Mouse (Mus musculus) cerebellum, postnatal 25 days (tissue): ENCODE measurements at regions not wholly inside any gene's neighbourhood (a gene's known extent, or its start where the extent isn't known, plus 50 kb on each side); places are given as distances from the start of the nearest gene placed in this dataset.

Experiments
- DNase-seq, 2 experiments: peaks; one replicate each; pipeline ENCODE4 v3.0.0; 2021; ENCODE audit warnings: mixed read lengths in 2 of 2

- no peak for DNase-seq
Observed at GRCm38 (mm10) chr15:59138393-59139107, 249.5 kb downstream of the Gm49356 start.

GRCm38 (mm10) chr15:59141621-59142020, 252.5 kb downstream of the Gm49356 start:
- no peak for DNase-seq

GRCm38 (mm10) chr15:59142481-59142880, 253.4 kb downstream of the Gm49356 start:
- no peak for DNase-seq

GRCm38 (mm10) chr15:59143891-59144290, 254.8 kb downstream of the Gm49356 start:
- DNase-seq = no peak

GRCm38 (mm10) chr15:59145679-59146078, 256.6 kb downstream of the Gm49356 start:
- no peak for DNase-seq

GRCm38 (mm10) chr15:59146111-59146510, 257.0 kb downstream of the Gm49356 start:
- no peak for DNase-seq

GRCm38 (mm10) chr15:59146586-59147085, 257.5 kb downstream of the Gm49356 start:
- no peak for DNase-seq

- no peak for DNase-seq
Observed at GRCm38 (mm10) chr15:59148531-59148930, 259.4 kb downstream of the Gm49356 start.

GRCm38 (mm10) chr15:59151506-59151905, 262.4 kb downstream of the Gm49356 start:
- no peak for DNase-seq

GRCm38 (mm10) chr15:59152786-59153388, 263.8 kb downstream of the Gm49356 start:
- no peak for DNase-seq

- DNase-seq = peak in 1 of 2 experiments; percentile 35
Observed at GRCm38 (mm10) chr15:59153416-59154250, 264.5 kb downstream of the Gm49356 start.

GRCm38 (mm10) chr15:59154407-59155288, 265.6 kb downstream of the Gm49356 start:
- DNase-seq = peak; percentile 84 to 87

GRCm38 (mm10) chr15:59155289-59155623, 266.2 kb downstream of the Gm49356 start:
- DNase-seq = no peak

- no peak for DNase-seq
Observed at GRCm38 (mm10) chr15:59156328-59156727, 267.2 kb downstream of the Gm49356 start.

- no peak for DNase-seq
Observed at GRCm38 (mm10) chr15:59158760-59159159, 269.7 kb downstream of the Gm49356 start.

GRCm38 (mm10) chr15:59160931-59161920, 272.1 kb downstream of the Gm49356 start:
- DNase-seq = peak; percentile 39 to 52

GRCm38 (mm10) chr15:59167937-59168659, 279.0 kb downstream of the Gm49356 start:
- no peak for DNase-seq

- no peak for DNase-seq
Observed at GRCm38 (mm10) chr15:59168660-59169170, 279.6 kb downstream of the Gm49356 start.

- DNase-seq = no peak
Observed at GRCm38 (mm10) chr15:59169237-59169797, 280.2 kb downstream of the Gm49356 start.

GRCm38 (mm10) chr15:59169831-59170230, 280.7 kb downstream of the Gm49356 start:
- DNase-seq = no peak
